ENCODE assay signal across 7 mouse cellular contexts in the genomic region with DNA sequence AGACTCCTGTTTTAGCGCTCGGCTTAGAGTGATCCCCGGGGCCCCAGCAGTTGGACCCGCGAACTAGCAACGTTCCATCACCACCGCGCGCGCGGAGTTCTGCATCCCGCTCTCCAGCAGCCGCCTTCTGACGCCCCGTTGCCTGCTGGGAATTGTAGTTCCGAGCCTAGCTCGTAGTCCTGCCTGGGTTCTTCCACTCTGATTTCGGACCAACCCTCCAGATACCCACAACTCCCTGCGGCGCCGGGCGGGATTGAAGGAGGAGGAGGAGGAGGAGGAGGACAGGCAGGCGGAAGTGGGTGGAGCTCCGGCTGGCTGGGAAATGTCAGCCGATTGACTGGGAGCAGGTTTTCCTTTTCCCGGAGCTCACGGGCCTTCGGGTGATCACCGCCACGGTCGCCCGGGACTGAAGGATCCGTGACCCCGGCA. TPM values are rescaled to one million over a fixed set of nuclear protein-coding genes. Genes with fewer than 3 reads are reported as not detected.
DNase-seq lines count a peak whose midpoint lies in the region; ATAC-seq lines count a peak whose summit lies in the region.

TSS of gene Lmbrd2 (plus strand) at position 299 of the 429 bp plus-strand sequence.

- WGBS in embryonic facial prominence, embryonic 11.5 days = under 1% methylated on average over 34 of the region's 34 CpGs
- under 1% methylated on average over 29 of the region's 34 CpGs for WGBS in limb, embryonic 11.5 days
- WGBS in midbrain, embryonic 14.5 days = under 1% methylated on average over 34 of the region's 34 CpGs

- peak; percentile 98 for ATAC-seq in embryonic facial prominence, embryonic 11.5 days (replicated peaks; ENCODE audit: insufficient number of reproducible peaks, low FRiP score, low TSS enrichment, low read depth)
- ATAC-seq in limb, embryonic 11.5 days (ENCODE audit: insufficient number of reproducible peaks, low FRiP score, low TSS enrichment, low read depth) = peak; percentile 98
- ATAC-seq in midbrain, embryonic 14.5 days (ENCODE audit: low FRiP score, low TSS enrichment) = peak; percentile 99

- H3K9ac ChIP-seq in embryonic facial prominence, embryonic 11.5 days (replicated peaks; ENCODE audit: low read length) = peak within 1 kb of the TSS; percentile 74
- peak within 1 kb of the TSS; percentile 74 for H3K9ac ChIP-seq in limb, embryonic 11.5 days (ENCODE audit: low read length)
- peak within 1 kb of the TSS; percentile 83 for H3K9ac ChIP-seq in midbrain, embryonic 14.5 days (replicated peaks; ENCODE audit: low read length)

- H3K4me1 ChIP-seq in embryonic facial prominence, embryonic 11.5 days (ENCODE audit: control insufficient read depth, insufficient read depth, low read length) = no peaks in the 10 kb centered on the region
- peaks cover 2% of the 10 kb centered on the region; the same call in 1 of the 2 replicates for H3K4me1 ChIP-seq in limb, embryonic 11.5 days (ENCODE audit: control insufficient read depth, insufficient read depth, low read length)
- H3K4me1 ChIP-seq in midbrain, embryonic 14.5 days (ENCODE audit: control insufficient read depth, insufficient read depth, low read length) = peaks cover 13% of the 10 kb centered on the region

- peak; percentile 99 for DNase-seq in adrenal gland, postnatal 14 days
- DNase-seq in embryonic facial prominence, embryonic 11.5 days (ENCODE audit: low spot score) = peak; percentile 98
- DNase-seq in heart, adult 11 months = peak; percentile 100
- peak; percentile 96 for DNase-seq in kidney, adult 18-20 months
- DNase-seq in limb, embryonic 11.5 days (ENCODE audit: low spot score) = peak; percentile 97
- DNase-seq in midbrain, embryonic 14.5 days = peak; percentile 99
- DNase-seq in spleen, adult 18-20 months = peak; percentile 91 to 93

- no peaks in the 10 kb centered on the region for H3K27me3 ChIP-seq in embryonic facial prominence, embryonic 11.5 days (ENCODE audit: control insufficient read depth, insufficient read depth, low read length)
- no peaks in the 10 kb centered on the region for H3K27me3 ChIP-seq in limb, embryonic 11.5 days (ENCODE audit: control insufficient read depth, insufficient read depth, low read length)
- H3K27me3 ChIP-seq in midbrain, embryonic 14.5 days (ENCODE audit: control insufficient read depth, insufficient read depth, low read length) = no peaks in the 10 kb centered on the region

- peaks cover 9% of the 10 kb centered on the region for H3K36me3 ChIP-seq in embryonic facial prominence, embryonic 11.5 days (replicated peaks; ENCODE audit: control insufficient read depth, insufficient read depth, low read depth, low read length)
- peaks cover 8% of the 10 kb centered on the region for H3K36me3 ChIP-seq in limb, embryonic 11.5 days (ENCODE audit: control insufficient read depth, insufficient read depth, low read length)
- H3K36me3 ChIP-seq in midbrain, embryonic 14.5 days (ENCODE audit: control insufficient read depth, insufficient read depth, low read length) = peaks cover 18% of the 10 kb centered on the region; the same call in 1 of the 2 replicates

- no peaks in the 10 kb centered on the region for H3K9me3 ChIP-seq in embryonic facial prominence, embryonic 11.5 days (replicated peaks; ENCODE audit: control insufficient read depth, low read length)
- no peaks in the 10 kb centered on the region for H3K9me3 ChIP-seq in limb, embryonic 11.5 days (ENCODE audit: control insufficient read depth, low read length)
- H3K9me3 ChIP-seq in midbrain, embryonic 14.5 days (ENCODE audit: control insufficient read depth, low read length) = no peaks in the 10 kb centered on the region

- peak within 1 kb of the TSS; percentile 64 for H3K4me3 ChIP-seq in embryonic facial prominence, embryonic 11.5 days (ENCODE audit: low read depth, low read length)
- peak within 1 kb of the TSS; percentile 84 for H3K4me3 ChIP-seq in limb, embryonic 11.5 days (ENCODE audit: low read depth, low read length)
- peak within 1 kb of the TSS; percentile 83 for H3K4me3 ChIP-seq in midbrain, embryonic 14.5 days (replicated peaks; ENCODE audit: low read depth, low read length)

- H3K27ac ChIP-seq in embryonic facial prominence, embryonic 11.5 days (replicated peaks; ENCODE audit: low read depth, low read length) = peak within 1 kb of the TSS; percentile 31; the same call in 1 of the 2 replicates
- H3K27ac ChIP-seq in limb, embryonic 11.5 days (replicated peaks; ENCODE audit: low read depth, low read length) = peak within 1 kb of the TSS; percentile 73
- peak within 1 kb of the TSS; percentile 90 for H3K27ac ChIP-seq in midbrain, embryonic 14.5 days (replicated peaks; ENCODE audit: low read depth, low read length)

- H3K4me2 ChIP-seq in embryonic facial prominence, embryonic 11.5 days (ENCODE audit: low read depth, low read length) = peak within 1 kb of the TSS; percentile 73
- peak within 1 kb of the TSS; percentile 62 for H3K4me2 ChIP-seq in limb, embryonic 11.5 days (ENCODE audit: low read depth, severe bottlenecking)
- peak within 1 kb of the TSS; percentile 79 for H3K4me2 ChIP-seq in midbrain, embryonic 14.5 days (ENCODE audit: low read length)

RNA-seq across cellular contexts. Expression of gene Lmbrd2, which starts in this region (rescaled TPM):
- 19.9 and 25.4 TPM in 2 replicates for total RNA-seq in adrenal gland, postnatal 14 days (2021)
- polyA plus RNA-seq in embryonic facial prominence, embryonic 11.5 days (2014; fragmentation: Nextera tagmentation; extraction: Ambion mirVana) = 3.3 and 4.1 TPM in 2 replicates
- 2.8 and 3.2 TPM in 2 replicates for polyA plus RNA-seq in limb, embryonic 11.5 days (2014; fragmentation: Nextera tagmentation; extraction: Ambion mirVana)
- 9.0 and 15.2 TPM in 2 replicates for polyA plus RNA-seq in midbrain, embryonic 14.5 days (2014; fragmentation: Nextera tagmentation; extraction: Ambion mirVana)

Comparison
In these comparisons a context has a peak if more than half of its experiments do, and no peak if none do; other contexts are left out.
1. Peak in every context shown above with its lines: DNase-seq, ATAC-seq, H3K4me3 ChIP-seq and H3K27ac ChIP-seq.
2. H3K27ac ChIP-seq: peak in every context shown above with its lines; median percentile 90 in midbrain, embryonic 14.5 days; 73 in limb, embryonic 11.5 days; 31 in embryonic facial prominence, embryonic 11.5 days.